Mouse (Mus musculus): Measurements from ENCODE around the gene Prpf40a. TPM values are rescaled to one million over a fixed set of nuclear protein-coding genes. Genes with fewer than 3 reads are reported as not detected.
A peak's percentile ranks its signal among the peaks of the same experiment; 100 is the strongest.

Prpf40a gene
- total and polyA plus RNA-seq, 3 experiments: 81.5 to 154 (median 91.6) TPM

DNA sequence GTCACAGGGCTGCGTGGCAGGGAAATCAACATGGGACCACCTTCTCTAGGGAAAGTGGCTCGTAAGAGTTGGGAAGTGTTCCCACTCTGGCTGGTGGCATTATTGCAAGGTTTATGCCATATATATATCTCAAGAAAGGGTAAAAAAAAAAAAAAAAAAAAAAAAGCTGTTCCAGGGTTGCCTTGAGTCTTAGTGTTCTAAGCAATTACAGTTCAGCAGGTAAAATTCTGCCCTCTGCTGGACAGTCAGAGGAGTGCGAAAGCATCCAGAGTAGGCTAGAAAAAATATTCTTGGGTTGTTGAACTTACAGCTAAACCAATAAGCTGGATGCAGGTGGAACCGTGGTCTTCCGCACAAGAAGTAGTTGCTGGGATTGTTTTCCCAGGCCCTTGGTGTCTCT lies 69.3 kb downstream of the Prpf40a start:
- no peak overlapping the region for H3K27ac ChIP-seq (ENCODE audit: insufficient read depth, low read depth)
- H3K36me3 ChIP-seq (replicated peaks in 1 of 2; ENCODE audit: control insufficient read depth in 1 of 2, insufficient read depth in 1 of 2, low read length in 1 of 2): peaks cover 0 to 2% of the 10 kb centered on the region in 2 experiments
- H3K4me1 ChIP-seq (ENCODE audit: control insufficient read depth in 1 of 2, insufficient read depth in 2 of 2): no peaks in the 10 kb centered on the region
- TF ChIP-seq RAD21 (IDR thresholded peaks at IDR 0.05; ENCODE audit: low read depth, low read length) (peak; percentile 61), JUN (IDR thresholded peaks at IDR 0.05; ENCODE audit: insufficient read depth, low read depth, low read length) (no peak), ZNF384 (IDR thresholded peaks at IDR 0.05; ENCODE audit: low read depth, low read length) (peak; percentile 92), TBP (conservative IDR thresholded peaks at IDR 0.05; ENCODE audit: low read depth, low read length) (no peak), RCOR1 (conservative IDR thresholded peaks at IDR 0.05; ENCODE audit: low read depth, low read length) (no peak), CTCF (conservative IDR thresholded peaks at IDR 0.05 in 1 of 2, IDR thresholded peaks at IDR 0.05 in 1 of 2; ENCODE audit: low read depth in 2 of 2, low read length in 2 of 2) (peak; percentile 80 to 82), ZMIZ1 (IDR thresholded peaks at IDR 0.05; ENCODE audit: low read depth, low read length) (no peak), USF1 (IDR thresholded peaks at IDR 0.05; ENCODE audit: low read depth, low read length) (no peak), TCF12 (IDR thresholded peaks at IDR 0.05; ENCODE audit: low read depth, low read length) (no peak), SMC3 (IDR thresholded peaks at IDR 0.05; ENCODE audit: low read depth, low read length) (peak; percentile 74)
- no peak overlapping the region for H3K9ac ChIP-seq (ENCODE audit: insufficient read depth, low read depth)
- no peaks in the 10 kb centered on the region for H3K79me2 ChIP-seq (replicated peaks; ENCODE audit: control insufficient read depth, extremely low read depth, insufficient read depth, poor library complexity, severe bottlenecking)
- H3K4me2 ChIP-seq (ENCODE audit: insufficient read depth, low read depth, poor library complexity, severe bottlenecking): no peak overlapping the region
- H3K9me3 ChIP-seq (replicated peaks; ENCODE audit: low read length): no peaks in the 10 kb centered on the region
- H3K27me3 ChIP-seq (replicated peaks): no peaks in the 10 kb centered on the region
- H3K4me3 ChIP-seq (replicated peaks in 1 of 3; ENCODE audit: low read depth in 2 of 3, low read length in 2 of 3, poor library complexity in 1 of 3): no peak overlapping the region
- in situ Hi-C loops (cut with MboI; ENCODE audit: low pct_ligation_motif_present, low pct_unique_long_range_greater_than_20kb, low sequenced_read_pairs) (loop anchor here (10.0 kb wide), 1 partner anchor 367 kb away; no protein-coding TSS in a partner anchor), dilution Hi-C loops (cut with MboI; ENCODE audit: extremely low pct_ligation_motif_present, extremely low pct_unique_long_range_greater_than_20kb, low sequenced_read_pairs) (no loop called here)
- DNase-seq (ENCODE audit: extremely low read depth): peak; percentile 53

GRCm38 (mm10) chr2:53108547-53108946 lies 82.5 kb downstream of the Prpf40a start:
- peaks cover 0 to 2% of the 10 kb centered on the region in 2 experiments for H3K36me3 ChIP-seq (replicated peaks in 1 of 2; ENCODE audit: control insufficient read depth in 1 of 2, insufficient read depth in 1 of 2, low read length in 1 of 2)
- dilution Hi-C loops (cut with MboI; ENCODE audit: extremely low pct_ligation_motif_present, extremely low pct_unique_long_range_greater_than_20kb, low sequenced_read_pairs): no loop called here
- H3K27ac ChIP-seq (ENCODE audit: insufficient read depth, low read depth): no peak overlapping the region
- no peak overlapping the region for H3K4me2 ChIP-seq (ENCODE audit: insufficient read depth, low read depth, poor library complexity, severe bottlenecking)
- no peaks in the 10 kb centered on the region for H3K9me3 ChIP-seq (replicated peaks; ENCODE audit: low read length)
- H3K79me2 ChIP-seq (replicated peaks; ENCODE audit: control insufficient read depth, extremely low read depth, insufficient read depth, poor library complexity, severe bottlenecking): no peaks in the 10 kb centered on the region
- H3K4me1 ChIP-seq (ENCODE audit: control insufficient read depth in 1 of 2, insufficient read depth in 2 of 2): no peaks in the 10 kb centered on the region
- in situ Hi-C loops (cut with MboI; ENCODE audit: low pct_ligation_motif_present, low pct_unique_long_range_greater_than_20kb, low sequenced_read_pairs): no loop called here
- no peak for TF ChIP-seq JUN (IDR thresholded peaks at IDR 0.05; ENCODE audit: insufficient read depth, low read depth, low read length)
- no peak for TF ChIP-seq E2F4 (IDR thresholded peaks at IDR 0.05; ENCODE audit: insufficient replicate concordance, low read depth, low read length)
- no peak for TF ChIP-seq NELFE (IDR thresholded peaks at IDR 0.05; ENCODE audit: low read depth, low read length)
- no peak for TF ChIP-seq USF1 (IDR thresholded peaks at IDR 0.05; ENCODE audit: low read depth, low read length)
- no peak for TF ChIP-seq SIN3A (IDR thresholded peaks at IDR 0.05; ENCODE audit: low read length)
- TF ChIP-seq POLR2A (IDR thresholded peaks at IDR 0.05; ENCODE audit: low read depth, low read length): no peak
- no peak overlapping the region for H3K9ac ChIP-seq (ENCODE audit: insufficient read depth, low read depth)
- no peak for DNase-seq (ENCODE audit: extremely low read depth)
- no peaks in the 10 kb centered on the region for H3K27me3 ChIP-seq (replicated peaks)
- no peak overlapping the region for H3K4me3 ChIP-seq (replicated peaks in 1 of 3; ENCODE audit: low read depth in 2 of 3, low read length in 2 of 3, poor library complexity in 1 of 3)

GRCm38 (mm10) chr2:53106472-53106871 lies 84.6 kb downstream of the Prpf40a start:
- in situ Hi-C loops (cut with MboI; ENCODE audit: low pct_ligation_motif_present, low pct_unique_long_range_greater_than_20kb, low sequenced_read_pairs) (no loop called here), dilution Hi-C loops (cut with MboI; ENCODE audit: extremely low pct_ligation_motif_present, extremely low pct_unique_long_range_greater_than_20kb, low sequenced_read_pairs) (no loop called here)
- Histone ChIP-seq H3K4me1 (ENCODE audit: control insufficient read depth in 1 of 2, insufficient read depth in 2 of 2) (peaks cover 0 to 10% of the 10 kb centered on the region in 2 experiments; a peak in 2 of 4 replicates), H3K36me3 (replicated peaks in 1 of 2; ENCODE audit: control insufficient read depth in 1 of 2, insufficient read depth in 1 of 2, low read length in 1 of 2) (peaks cover 0 to 2% of the 10 kb centered on the region in 2 experiments), H3K4me3 (replicated peaks in 1 of 3; ENCODE audit: low read depth in 2 of 3, low read length in 2 of 3, poor library complexity in 1 of 3) (no peak overlapping the region), H3K27ac (ENCODE audit: insufficient read depth, low read depth) (no peak overlapping the region), H3K9ac (ENCODE audit: insufficient read depth, low read depth) (no peak overlapping the region), H3K27me3 (replicated peaks) (no peaks in the 10 kb centered on the region), H3K4me2 (ENCODE audit: insufficient read depth, low read depth, poor library complexity, severe bottlenecking) (no peak overlapping the region), H3K9me3 (replicated peaks; ENCODE audit: low read length) (no peaks in the 10 kb centered on the region), H3K79me2 (replicated peaks; ENCODE audit: control insufficient read depth, extremely low read depth, insufficient read depth, poor library complexity, severe bottlenecking) (no peaks in the 10 kb centered on the region)
- no peak for DNase-seq (ENCODE audit: extremely low read depth)
- TF ChIP-seq JUN (IDR thresholded peaks at IDR 0.05; ENCODE audit: insufficient read depth, low read depth, low read length) (no peak), MAZ (IDR thresholded peaks at IDR 0.05; ENCODE audit: low read depth, low read length) (no peak), NELFE (IDR thresholded peaks at IDR 0.05; ENCODE audit: low read depth, low read length) (no peak), ZC3H11A (IDR thresholded peaks at IDR 0.05; ENCODE audit: low read depth, low read length) (no peak), MAFK (IDR thresholded peaks at IDR 0.05; ENCODE audit: insufficient replicate concordance, low read length) (no peak), POLR2AphosphoS2 (IDR thresholded peaks at IDR 0.05; ENCODE audit: low read depth, low read length) (no peak), CTCF (conservative IDR thresholded peaks at IDR 0.05 in 1 of 2, IDR thresholded peaks at IDR 0.05 in 1 of 2; ENCODE audit: low read depth in 2 of 2, low read length in 2 of 2) (no peak), ELF1 (IDR thresholded peaks at IDR 0.05; ENCODE audit: low read depth, low read length) (no peak), HCFC1 (IDR thresholded peaks at IDR 0.05; ENCODE audit: low read depth, low read length) (no peak), POLR2A (IDR thresholded peaks at IDR 0.05; ENCODE audit: low read depth, low read length) (no peak), BHLHE40 (IDR thresholded peaks at IDR 0.05; ENCODE audit: low read depth, low read length) (no peak), MAX (IDR thresholded peaks at IDR 0.05; ENCODE audit: low read length) (no peak), RAD21 (IDR thresholded peaks at IDR 0.05; ENCODE audit: low read depth, low read length) (no peak), TBP (conservative IDR thresholded peaks at IDR 0.05; ENCODE audit: low read depth, low read length) (no peak), RCOR1 (conservative IDR thresholded peaks at IDR 0.05; ENCODE audit: low read depth, low read length) (no peak), ETS1 (conservative IDR thresholded peaks at IDR 0.05; ENCODE audit: low read depth, low read length) (no peak), GABPA (IDR thresholded peaks at IDR 0.05; ENCODE audit: insufficient replicate concordance, low read depth, low read length) (no peak), ZKSCAN1 (IDR thresholded peaks at IDR 0.05; ENCODE audit: borderline replicate concordance, low read depth, low read length) (no peak)
